Mouse (Mus musculus): ENCODE results near the gene Fxyd6.

DNA sequence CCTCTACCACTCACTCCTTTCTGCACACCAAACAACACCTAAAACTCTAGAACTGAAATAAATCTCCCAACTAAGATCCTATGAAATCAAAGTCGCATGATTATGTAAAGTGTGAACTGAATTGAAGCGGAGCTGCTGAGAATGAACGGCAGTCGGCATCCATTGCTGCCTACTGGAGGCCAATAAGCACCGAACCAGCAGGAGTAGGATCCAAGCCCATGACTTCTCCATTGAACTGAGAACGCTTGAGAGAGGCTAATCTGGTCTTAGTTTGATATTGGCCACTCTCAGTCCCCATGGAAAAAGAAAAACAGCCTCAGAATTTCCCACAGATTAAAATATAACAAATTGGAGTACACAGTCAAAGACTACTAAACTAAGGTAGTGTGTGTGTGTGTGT, 13.9 kb downstream of the Fxyd6 start:
- TF ChIP-seq TAL1 (IDR thresholded peaks at IDR 0.05; ENCODE audit: low read length) (no peak), GATA1 (IDR thresholded peaks at IDR 0.05; ENCODE audit: low read length) (no peak)
